Mouse (Mus musculus): Measurements from ENCODE around the gene Neb. TPM values are rescaled to one million over a fixed set of nuclear protein-coding genes. Genes with fewer than 3 reads are reported as not detected.

Gene Neb
- 0.93 and 1.1 TPM in 2 replicates for total RNA-seq (2017)

GRCm38 (mm10) chr2:52378448-52378804 lies at the start of gene Neb:
TSS of gene Neb (minus strand) at chr2:52378474.
- 0 out of 2 replicates have a peak, but pooled peaks have one; percentile 23 for ATAC-seq (ENCODE audit: extremely low read depth, insufficient number of reproducible peaks, low FRiP score, poor library complexity, severe bottlenecking)

GRCm38 (mm10) chr2:52427383-52427782 lies 49.1 kb upstream of the Neb start:
- ATAC-seq (ENCODE audit: extremely low read depth, insufficient number of reproducible peaks, low FRiP score, poor library complexity, severe bottlenecking): no peak

- no peak for ATAC-seq (ENCODE audit: extremely low read depth, insufficient number of reproducible peaks, low FRiP score, poor library complexity, severe bottlenecking)
Observed at GRCm38 (mm10) chr2:52426041-52426440, 47.8 kb upstream of the Neb start.

- ATAC-seq (ENCODE audit: extremely low read depth, insufficient number of reproducible peaks, low FRiP score, poor library complexity, severe bottlenecking): no peak
Observed at GRCm38 (mm10) chr2:52425523-52425795, 47.2 kb upstream of the Neb start.

DNA sequence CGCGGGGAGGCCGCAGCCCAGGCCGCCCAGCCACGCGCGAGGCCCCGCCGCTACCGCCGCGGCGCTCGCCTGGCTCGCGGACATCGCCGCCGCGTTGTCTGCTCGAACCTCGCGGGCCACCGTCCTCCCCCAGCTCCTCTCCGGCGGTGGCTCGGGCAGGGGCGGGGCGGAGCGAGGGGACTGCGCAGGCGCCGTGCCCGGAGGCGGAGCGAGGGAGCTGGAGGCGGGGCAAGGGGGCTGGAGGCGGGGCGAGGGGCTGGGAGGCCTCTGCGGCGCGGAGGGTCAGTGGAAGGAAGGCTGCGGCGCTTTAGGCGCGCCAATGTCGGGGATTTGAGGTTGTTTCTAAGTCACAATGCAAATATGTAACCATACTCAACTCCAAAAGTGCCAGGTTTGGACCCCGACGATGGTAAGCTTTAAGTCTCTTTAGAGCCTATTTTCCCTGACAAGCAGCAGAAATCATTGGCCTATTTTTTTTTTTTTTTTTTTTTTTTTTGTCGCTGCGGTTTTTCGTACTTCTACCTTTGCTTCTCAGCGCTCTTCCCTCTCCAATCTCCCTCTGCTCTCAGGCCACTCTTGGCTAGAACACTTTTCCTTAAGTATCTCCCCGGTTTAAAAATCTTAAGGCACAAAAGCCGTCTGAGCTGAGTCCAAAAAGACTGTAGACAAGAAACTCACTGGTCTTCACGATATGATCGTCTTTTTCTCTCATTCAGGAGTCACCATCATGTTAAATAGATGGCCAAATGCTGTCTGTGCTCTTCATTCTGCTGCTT lies 46.7 kb upstream of the Neb start, which contains the start of gene Arl5a:
Gene Arl5a, minus strand, starts transcription at position 155 of the 776 bp plus-strand sequence.
- ATAC-seq (ENCODE audit: extremely low read depth, insufficient number of reproducible peaks, low FRiP score, poor library complexity, severe bottlenecking): peak; percentile 87

GRCm38 (mm10) chr2:52424248-52424728 lies 46.0 kb upstream of the Neb start:
- ATAC-seq (ENCODE audit: extremely low read depth, insufficient number of reproducible peaks, low FRiP score, poor library complexity, severe bottlenecking): peak; percentile 40; the same call in 1 of the 2 replicates

DNA sequence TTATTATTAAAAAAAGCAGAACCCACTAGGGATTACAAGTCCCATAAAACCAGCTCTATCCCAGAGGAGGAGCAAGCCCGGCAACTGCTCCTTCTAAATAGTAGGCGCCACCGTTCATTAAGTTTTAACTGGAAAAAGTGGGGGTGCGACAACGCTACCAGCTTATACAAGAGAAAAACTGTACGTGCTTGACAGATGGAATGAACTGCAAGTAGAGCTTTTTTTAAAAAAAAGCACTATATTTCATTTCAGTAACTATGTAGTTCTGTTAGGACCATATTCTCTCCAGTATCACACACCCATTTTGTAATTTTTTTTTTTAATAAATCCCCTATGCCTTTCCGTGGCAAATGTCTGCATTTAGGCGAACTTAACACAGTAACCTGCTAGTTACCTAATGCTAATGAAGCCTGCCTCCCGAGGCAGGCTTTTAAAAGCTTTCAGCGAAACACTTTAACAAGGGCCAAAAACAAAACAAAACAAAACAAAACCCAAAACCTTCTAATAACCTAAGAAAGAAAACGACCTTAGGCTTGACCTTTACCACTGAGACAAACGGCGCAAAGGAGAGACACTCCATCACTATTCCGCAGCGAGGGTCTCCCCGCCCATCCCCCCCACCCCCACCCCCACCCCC lies 45.5 kb upstream of the Neb start:
- no peak for ATAC-seq (ENCODE audit: extremely low read depth, insufficient number of reproducible peaks, low FRiP score, poor library complexity, severe bottlenecking)

- no peak for ATAC-seq (ENCODE audit: extremely low read depth, insufficient number of reproducible peaks, low FRiP score, poor library complexity, severe bottlenecking)
Observed at GRCm38 (mm10) chr2:52422871-52423610, 44.8 kb upstream of the Neb start.

DNA sequence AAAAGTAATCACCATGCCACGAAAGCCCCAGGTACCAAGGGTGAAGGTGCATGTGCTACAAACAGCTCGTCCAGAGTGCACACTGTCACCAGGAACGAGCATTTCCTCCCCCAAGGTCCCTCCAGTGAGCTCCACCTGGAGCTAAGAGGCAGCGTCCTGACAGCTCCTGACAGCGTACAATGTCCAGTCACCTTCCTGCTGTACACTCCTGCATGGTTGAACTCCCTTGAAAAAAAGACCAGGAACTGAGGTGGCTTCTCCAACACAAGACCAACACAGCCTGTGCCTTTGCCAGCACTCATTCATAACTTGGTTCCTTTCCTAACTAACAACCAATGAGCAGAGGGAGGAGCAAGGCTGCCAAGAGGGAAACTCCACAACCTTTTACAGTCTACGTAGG lies 42.9 kb upstream of the Neb start:
- ATAC-seq (ENCODE audit: extremely low read depth, insufficient number of reproducible peaks, low FRiP score, poor library complexity, severe bottlenecking): no peak

GRCm38 (mm10) chr2:52420001-52420710 lies 41.9 kb upstream of the Neb start:
- no peak for ATAC-seq (ENCODE audit: extremely low read depth, insufficient number of reproducible peaks, low FRiP score, poor library complexity, severe bottlenecking)

GRCm38 (mm10) chr2:52419295-52419694 lies 41.0 kb upstream of the Neb start:
- no peak for ATAC-seq (ENCODE audit: extremely low read depth, insufficient number of reproducible peaks, low FRiP score, poor library complexity, severe bottlenecking)

GRCm38 (mm10) chr2:52412524-52413037 lies 34.3 kb upstream of the Neb start:
- ATAC-seq (ENCODE audit: extremely low read depth, insufficient number of reproducible peaks, low FRiP score, poor library complexity, severe bottlenecking): no peak

GRCm38 (mm10) chr2:52406480-52406879 lies 28.2 kb upstream of the Neb start:
- 0 out of 2 replicates have a peak, but pooled peaks have one; percentile 41 for ATAC-seq (ENCODE audit: extremely low read depth, insufficient number of reproducible peaks, low FRiP score, poor library complexity, severe bottlenecking)

- ATAC-seq (ENCODE audit: extremely low read depth, insufficient number of reproducible peaks, low FRiP score, poor library complexity, severe bottlenecking): no peak
Observed at GRCm38 (mm10) chr2:52405238-52405637, 27.0 kb upstream of the Neb start.

DNA sequence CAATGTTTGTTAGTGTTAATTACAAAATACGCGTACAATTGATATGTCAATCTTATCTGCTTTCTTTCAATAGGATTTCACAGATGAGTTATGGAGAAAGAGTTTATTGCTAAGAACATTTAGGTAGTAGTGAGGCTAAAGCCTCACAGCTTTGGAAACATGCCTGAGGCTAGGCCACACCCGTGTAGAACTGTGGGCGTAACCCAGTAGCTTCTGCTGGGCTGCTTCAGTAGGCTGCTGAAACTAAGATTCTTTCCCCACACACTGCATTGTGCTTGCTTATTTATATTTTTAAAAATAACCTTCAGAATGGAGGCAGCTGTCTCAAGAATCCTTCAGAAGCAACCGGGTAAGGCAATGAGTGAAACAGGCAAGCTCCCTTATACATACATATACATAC lies 16.3 kb upstream of the Neb start:
- no peak for ATAC-seq (ENCODE audit: extremely low read depth, insufficient number of reproducible peaks, low FRiP score, poor library complexity, severe bottlenecking)

GRCm38 (mm10) chr2:52390415-52390975 lies 12.2 kb upstream of the Neb start:
- ATAC-seq (ENCODE audit: extremely low read depth, insufficient number of reproducible peaks, low FRiP score, poor library complexity, severe bottlenecking): no peak

DNA sequence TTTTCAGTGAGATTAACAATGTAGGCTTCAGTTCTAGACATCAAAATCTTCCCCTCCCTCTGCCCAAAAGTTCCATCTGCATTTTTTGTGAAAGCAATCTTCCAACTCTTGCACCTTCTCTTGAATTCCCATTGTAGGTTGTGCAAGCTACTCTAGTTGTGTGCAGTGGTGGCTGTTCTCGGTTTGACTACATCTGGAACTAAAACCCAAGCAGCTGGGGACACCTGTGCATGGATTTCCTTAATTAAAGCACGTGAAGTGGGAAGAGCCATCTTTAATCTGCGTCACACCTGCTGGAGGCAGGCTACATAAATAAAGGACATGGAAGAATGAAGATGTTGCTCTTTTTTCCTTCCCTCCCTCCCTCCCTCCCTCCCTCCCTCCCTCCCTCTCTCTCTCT lies 11.7 kb upstream of the Neb start:
- ATAC-seq (ENCODE audit: extremely low read depth, insufficient number of reproducible peaks, low FRiP score, poor library complexity, severe bottlenecking): no peak

GRCm38 (mm10) chr2:52386451-52386850 lies 8.2 kb upstream of the Neb start:
- ATAC-seq (ENCODE audit: extremely low read depth, insufficient number of reproducible peaks, low FRiP score, poor library complexity, severe bottlenecking): no peak

DNA sequence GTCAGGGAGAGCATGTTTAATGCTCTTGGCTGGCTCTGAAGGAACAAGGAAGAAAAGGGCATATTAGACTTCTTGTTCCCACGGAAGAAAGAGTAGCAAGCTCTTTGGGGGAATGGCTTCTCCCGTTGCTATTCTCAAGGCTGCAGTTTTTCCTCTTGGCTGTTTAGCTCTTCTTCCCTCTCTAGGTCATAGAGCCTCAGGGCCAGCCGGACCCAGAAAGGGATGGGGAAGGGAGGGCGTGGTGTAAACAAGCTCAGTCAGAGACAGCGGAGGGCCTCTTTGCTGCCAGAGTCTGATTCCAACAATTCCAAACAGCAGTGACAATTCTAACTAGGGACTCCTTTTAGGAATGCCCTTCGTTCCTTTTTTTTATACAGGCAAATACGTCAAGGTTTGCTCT lies 7.8 kb upstream of the Neb start:
- ATAC-seq (ENCODE audit: extremely low read depth, insufficient number of reproducible peaks, low FRiP score, poor library complexity, severe bottlenecking): no peak
